Mouse (Mus musculus): Measurements from ENCODE around the gene Nemp1.

Gene Nemp1

DNA sequence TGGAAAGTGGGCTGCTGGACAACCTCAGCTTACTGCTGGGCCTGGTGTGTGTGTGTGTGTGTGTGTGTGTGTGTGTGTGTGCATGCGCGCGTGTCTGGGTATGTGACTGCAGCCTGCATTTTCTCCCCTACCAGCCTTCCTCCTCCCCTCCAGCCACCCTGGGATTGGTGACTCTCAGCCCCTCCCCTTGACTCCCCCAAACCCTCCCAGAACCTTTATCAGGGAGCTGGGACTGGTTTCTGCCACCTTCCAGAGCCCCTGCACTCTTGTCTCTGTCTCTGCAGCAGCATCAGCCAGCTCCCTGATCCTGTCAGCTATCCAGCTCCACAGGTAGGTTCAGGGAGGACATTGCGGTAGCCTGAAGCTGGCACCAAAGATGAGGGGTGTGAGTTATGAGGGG, 58.4 kb downstream of the Nemp1 start:
- no peak for DNase-seq (ENCODE audit: low spot score in 2 of 2)

DNA sequence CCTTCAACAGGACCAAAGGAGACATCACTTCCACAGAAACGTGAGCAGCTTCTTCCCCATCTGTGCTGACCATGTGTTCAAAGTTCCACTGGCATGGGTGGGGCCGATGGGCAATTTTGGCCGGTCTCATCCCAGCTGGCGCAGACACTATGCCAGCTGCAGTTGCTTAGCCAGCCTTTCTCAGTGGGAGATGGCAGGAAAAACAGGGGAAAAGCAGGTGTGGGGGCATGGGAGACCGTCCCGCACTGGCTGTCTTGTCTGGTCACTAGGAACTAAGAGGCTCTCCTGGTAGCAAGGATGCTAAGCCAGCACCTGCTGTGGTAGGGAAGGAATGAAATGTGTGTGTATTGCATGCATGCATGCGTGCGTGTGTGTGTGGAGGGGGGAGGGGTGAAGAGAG, 61.7 kb downstream of the Nemp1 start:
- DNase-seq (ENCODE audit: low spot score in 2 of 2), result no peak

DNA sequence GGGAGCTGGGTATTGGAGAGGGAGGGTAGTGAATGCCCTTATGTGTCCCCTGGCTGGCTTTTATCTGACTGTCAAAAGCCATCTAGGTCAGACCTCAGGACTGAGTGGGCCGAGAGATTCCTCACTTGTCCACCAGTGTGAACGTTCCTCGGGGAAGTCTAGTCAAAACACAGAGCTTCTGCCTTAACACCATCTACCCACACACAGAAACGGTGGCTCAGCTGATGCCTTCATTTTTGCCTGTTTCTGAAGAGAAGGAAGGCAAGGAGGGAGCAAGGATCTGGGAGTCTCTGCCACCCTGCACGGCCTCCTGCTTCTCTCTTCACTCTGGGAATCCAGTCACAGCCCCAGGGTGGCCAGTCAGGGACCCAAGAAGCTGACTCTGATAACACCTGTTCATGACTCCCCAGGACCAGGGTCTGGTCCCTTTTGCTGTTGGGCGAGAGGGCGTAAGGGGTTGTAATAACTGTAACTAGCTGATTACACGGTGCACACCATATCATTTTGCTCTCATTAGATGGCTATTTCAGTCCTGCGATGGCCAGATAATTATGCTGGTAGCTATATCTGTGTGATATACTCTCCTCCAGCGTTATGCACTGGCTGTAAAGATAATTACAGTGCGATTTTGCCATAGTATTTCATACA, 63.7 kb downstream of the Nemp1 start:
- DNase-seq (ENCODE audit: low spot score in 2 of 2), result no peak

DNA sequence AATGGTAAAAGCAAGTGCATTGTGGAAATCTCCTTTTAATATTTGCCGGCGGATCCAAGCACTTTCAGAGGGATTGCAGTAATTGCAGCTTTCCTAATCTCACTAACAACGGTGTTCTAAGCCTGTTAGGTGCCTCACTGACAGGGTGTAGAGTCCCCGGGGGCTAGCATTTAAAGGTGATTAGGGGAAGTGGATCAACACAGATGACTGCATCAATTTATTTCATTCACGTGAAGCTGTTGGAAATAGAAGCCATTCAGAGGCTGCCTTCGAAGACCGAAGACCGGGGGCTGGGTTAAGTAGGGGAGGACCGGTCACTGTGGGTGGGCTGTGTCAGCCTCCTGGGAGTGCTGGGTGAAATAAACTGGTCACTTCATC, 64.2 kb downstream of the Nemp1 start:
- DNase-seq (ENCODE audit: low spot score in 2 of 2), result no peak

DNA sequence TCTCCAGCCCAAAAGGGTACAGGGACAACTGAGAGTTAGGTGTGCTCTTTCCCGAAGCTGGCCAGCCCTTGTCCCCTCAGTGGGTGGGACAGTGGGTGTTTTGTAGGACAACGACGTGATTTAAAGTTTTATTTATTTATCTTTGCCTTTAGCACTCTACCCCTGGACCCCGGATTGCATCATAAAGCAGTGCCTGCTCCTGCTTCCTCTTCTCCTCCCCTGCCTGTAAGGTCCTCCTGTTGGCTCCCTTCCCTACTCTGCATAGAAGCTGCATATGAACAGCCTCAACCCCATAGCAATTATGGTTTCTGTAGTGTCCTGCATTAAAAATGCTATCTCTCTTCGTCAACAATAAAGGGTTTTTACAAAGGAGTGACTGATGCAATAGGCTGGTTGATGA, 64.7 kb downstream of the Nemp1 start:
- DNase-seq (ENCODE audit: low spot score in 2 of 2), result no peak

DNA sequence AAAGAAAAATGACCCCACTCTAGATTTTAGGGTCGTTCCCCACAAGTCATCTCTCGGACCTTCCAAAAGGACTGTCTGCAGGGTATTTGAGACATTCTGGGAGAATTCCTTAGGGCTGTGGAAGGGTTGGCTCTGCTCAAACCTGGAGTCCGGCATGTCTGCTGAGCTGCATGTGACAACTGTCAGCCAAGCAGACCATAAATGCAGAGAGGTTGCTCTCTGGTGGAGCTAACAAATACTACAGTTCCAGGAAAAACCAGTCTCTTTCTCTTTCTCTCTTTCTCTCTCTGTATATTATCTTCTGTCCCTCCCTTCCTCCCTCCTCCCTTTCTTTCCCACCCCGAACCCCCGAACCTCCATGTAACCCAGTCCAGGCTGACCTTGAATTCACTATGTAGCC, 67.7 kb downstream of the Nemp1 start:
- DNase-seq (ENCODE audit: low spot score in 2 of 2), result no peak

DNA sequence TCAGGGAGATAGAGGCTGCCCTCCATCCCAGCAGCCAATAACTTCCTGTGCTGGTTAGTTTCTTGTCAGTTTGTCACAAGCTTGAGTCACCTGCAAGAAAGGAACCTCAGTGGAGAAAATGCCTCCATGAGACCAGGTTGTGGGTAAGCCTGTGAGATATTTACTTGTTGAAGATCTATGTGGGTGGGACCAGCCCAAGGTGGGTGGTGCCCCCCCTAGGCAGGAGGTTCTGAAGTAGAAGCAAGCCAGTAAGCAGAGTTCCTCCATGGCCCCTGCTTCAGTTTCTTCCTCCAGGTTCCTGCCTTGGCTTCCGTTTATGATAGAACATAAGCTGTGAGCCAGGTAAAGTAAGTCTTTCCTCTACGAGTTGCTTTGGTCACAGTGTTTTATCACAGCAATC, 69.6 kb downstream of the Nemp1 start:
- DNase-seq (ENCODE audit: low spot score in 2 of 2), result no peak

DNA sequence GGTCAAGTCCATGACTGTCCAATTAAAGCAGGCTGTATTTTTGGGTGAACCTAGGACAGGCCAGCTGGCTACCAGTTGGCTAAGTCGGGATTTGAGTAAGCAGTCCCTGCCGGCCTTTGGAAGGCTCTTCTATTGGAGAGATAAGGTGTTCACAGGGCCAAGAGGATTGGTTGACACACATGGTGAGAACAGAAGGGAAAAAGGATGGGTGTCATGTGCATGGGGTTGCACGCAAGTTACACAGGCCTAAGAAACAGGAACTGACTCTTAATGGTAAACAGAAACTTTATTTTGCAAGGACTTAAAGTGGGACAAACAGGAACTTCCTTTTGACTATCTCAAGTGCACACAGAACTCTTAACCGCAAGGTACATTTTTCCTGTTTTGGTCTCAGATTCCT, 70.2 kb downstream of the Nemp1 start:
- DNase-seq (ENCODE audit: low spot score in 2 of 2), result no peak

DNA sequence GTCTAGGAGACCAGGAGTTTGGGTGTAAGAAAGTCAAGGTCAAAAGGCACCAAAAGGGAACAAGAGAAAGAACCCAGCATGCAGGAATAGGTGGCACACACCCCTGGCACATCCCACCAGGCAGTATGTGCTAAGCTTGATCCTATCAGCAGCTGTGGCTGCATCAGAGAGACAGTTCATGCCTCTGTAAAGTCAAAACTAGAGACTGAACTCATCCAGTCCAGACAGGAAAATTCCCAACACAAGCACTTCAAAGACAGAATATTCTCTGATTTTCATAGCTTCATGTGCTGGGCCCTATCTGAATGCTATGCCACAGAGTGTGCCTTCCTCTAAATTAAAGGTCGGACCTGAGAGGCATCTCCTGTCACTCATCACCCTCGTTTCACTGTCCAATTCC, 70.9 kb downstream of the Nemp1 start:
- DNase-seq (ENCODE audit: low spot score in 2 of 2), result no peak

DNA sequence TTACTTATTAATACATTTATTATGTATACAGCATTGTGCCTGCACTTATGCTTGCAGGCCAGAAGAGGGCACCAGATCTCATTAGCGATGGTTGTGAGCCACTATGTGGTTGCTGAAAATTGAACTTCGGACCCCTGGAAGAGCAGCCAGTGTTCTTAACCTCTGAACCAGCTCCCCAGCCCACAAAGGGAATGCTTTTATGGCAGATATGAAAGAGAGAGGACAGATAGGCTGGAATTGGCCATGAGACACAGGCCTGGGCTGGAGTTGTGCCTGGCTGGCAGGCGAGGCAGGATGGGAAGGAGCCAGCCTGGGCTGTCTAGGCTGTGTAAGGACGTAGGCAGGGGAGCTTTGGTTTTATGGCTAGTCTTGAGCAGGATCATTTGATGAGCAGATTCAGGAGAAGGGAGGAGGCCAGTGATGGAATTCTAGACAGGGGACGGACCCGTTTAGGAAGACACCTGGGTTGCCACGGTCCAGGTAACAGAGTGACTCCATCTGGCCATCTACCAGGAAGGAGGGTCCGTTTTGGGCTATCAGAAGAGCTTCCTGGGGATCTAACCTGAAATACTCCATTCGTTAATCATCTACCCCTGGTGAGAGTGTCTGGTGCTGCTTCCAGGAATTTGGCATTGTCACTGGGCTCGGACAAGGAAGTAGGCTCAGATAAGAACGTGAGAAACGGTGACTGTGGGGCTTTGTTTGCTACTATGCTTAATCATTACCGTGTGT, 71.6 kb downstream of the Nemp1 start:
- peak in 1 of 2 experiments; percentile 25 for DNase-seq (ENCODE audit: low spot score in 2 of 2)

DNA sequence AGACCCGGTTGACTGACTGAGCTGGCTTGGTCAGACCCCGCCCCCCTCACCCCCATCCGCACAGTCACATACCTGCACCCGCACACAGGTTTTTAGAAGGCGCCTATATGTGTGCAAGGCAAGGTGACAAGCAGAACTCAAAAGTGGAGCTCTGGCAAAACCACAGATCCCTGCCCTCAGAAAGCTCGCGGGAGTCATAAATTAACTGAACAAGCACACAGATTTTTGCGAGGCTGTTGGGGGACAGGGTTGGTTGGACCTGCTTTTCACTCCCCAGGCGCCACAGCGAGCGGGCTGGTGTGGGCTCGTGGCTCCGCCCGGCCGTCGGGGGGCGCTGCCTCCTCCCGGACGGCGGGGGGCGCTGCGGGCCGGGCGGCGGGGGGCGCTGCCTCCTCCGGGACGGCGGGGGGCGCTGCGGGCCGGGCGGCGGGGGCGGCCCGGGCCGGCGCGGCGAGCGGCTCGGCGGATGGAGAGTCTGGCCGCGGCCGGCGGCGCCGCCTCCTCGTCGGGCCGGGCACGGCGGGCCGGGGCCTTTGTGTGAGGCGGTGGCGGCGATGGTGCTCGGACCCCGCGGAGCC, 72.5 kb downstream of the Nemp1 start, which contains the start of gene Zbtb39:
Gene Zbtb39, plus strand, starts transcription at position 456 of the 578 bp plus-strand sequence.
- DNase-seq (ENCODE audit: low spot score in 2 of 2), result peak; percentile 73 to 75

DNA sequence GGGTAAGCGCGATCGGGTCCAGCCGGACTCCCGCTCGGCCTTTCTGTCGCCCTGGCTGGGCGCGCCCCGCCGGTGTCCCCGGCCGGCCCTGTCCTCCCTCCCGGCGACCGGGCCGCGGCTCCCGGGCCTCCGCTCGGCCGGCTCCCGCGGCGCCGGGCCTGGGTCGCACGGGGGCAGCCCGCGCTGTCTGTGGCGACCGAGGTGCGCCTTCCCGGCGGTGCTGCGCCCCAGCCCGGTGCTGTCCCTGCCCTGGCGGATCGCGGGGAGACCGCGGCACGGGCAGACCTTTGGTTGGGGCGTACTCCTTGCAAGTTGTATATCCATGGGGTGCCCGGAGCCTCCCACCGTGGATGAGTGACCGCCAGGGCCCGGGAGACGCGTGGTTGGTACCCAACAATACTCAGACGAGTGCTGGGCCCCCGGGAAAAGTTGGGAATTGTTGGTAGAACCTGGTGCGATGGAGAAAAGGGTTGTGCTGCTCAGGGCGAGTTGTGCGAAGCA, 73.0 kb downstream of the Nemp1 start:
- no peak for DNase-seq (ENCODE audit: low spot score in 2 of 2)

DNA sequence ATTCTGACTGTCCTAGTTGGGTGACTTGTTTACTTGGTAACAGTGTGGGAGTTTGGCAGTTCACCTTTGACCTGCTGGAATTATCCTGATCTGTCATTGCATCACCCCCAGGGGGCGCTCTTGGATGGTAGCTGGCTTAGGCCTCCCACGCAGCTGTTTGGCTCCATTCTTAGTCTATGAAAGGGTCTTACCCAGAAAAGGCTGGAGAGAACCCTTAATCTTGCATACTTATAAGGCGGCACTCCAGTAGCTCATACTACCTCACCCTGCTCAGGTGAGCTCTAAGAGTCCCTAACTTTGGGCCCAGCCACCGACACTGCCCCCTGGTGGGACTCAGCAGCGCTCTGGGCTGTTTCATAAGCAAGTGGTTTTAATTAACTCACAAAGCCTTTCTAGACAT, 78.0 kb downstream of the Nemp1 start:
- peak; percentile 29 to 31 for DNase-seq (ENCODE audit: low spot score in 2 of 2)

DNA sequence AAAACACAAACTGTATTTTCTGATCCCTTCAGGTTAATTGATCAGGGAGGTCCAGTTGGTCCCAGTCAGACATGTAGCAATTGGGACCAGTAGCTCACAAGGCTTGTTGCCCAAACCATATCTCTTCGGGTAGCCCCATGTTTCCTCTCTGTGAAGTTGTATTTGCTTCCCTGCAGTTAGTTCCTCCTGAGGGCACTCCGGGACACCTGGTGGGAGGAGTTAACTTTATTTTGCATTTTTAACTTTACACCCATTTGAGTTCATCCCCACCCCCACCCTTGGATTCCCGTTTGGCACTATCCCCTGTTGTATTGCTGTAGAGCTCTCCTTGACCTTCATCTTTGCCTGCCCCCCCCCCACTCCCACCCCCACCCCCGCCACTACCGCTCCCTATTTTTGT, 79.2 kb downstream of the Nemp1 start:
- no peak for DNase-seq (ENCODE audit: low spot score in 2 of 2)

DNA sequence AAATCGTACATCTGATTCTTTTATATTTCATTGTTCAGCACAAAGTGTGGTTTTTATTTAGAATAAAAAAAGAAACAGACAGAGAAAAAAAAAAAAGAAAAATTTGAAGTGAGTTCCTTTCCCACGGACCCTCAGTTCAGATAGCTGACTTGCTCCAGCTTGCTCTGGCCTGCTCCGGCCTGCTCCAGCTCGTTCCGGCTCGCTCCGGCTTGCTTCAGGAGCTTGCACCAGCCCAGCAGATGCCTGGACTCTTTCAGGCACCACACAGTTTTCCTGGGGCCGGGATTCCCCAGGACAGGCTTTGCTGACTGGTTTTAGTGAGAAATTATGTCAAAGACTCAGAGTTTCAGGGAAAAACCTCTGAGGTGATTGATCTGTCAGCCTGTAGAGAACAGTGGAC, 80.6 kb downstream of the Nemp1 start:
- no peak for DNase-seq (ENCODE audit: low spot score in 2 of 2)

DNA sequence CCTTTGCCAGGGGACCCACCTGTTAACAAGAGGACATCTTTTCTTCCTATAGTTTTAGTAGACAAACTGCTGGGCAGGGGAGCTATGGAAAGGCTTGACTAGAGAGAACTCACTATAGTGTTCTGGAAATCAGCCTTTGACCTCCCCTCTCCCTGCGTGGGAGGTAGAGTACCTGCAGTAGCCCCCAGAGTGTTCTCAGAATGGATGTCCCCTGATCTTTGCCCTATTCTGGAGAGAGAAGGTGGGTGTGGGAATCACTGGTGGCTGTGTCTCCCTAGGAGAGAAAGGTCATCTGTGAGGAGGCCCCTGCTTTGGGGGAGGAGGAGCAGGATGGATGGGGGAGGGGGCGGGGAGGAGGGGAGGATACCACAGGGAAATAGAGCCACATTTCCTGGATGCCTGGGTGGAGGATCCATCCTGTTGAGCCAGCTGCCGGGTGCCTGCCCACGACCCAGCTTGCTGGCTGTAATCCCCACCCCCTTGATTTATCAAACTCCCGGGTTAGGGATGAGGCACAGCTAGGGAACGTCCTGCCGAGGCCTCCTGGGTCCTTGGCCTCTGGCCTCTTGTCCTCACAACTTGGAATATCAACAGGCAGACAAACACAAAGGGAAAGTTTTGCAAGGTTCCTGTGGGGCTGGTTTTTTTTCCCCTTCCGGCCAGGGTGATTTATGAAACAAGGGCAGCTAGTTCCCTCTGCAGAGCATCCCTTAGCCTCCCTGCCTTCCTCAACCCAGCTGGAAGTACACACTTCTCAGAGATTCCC, 82.3 kb downstream of the Nemp1 start:
- peak; percentile 67 to 78 for DNase-seq (ENCODE audit: low spot score in 2 of 2)

DNA sequence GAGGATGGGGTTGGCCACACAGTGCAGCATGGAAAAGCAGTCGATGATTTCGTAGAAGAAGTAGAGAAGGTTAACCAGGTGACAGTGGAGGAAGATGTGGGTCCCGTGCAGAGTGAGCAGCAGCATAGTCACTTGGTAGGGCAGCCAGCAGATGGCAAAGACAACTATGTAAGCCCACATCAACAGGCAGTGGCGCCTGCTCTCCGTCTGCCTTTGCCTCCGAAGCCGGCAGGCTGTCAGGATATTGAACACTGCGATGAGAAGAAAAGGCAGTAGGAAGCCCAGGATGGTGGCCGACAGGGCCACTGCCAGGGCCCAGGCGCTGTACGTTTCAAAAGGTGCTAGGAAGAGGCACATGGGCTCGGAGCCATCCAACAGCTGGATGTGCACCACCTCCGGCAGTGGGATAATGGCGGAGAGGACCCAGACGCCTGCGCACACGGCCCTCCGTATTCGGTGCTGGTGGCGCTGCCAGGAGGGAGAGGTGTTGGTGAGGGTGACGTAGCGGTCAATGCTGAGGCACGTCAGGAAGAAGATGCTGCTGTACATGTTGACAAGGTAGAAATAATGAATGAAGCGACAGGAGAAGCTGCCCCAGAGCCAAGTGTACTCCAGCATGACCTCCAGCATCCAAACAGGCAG, 83.6 kb downstream of the Nemp1 start:
- peak in 1 of 2 experiments; percentile 30 for DNase-seq (ENCODE audit: low spot score in 2 of 2)

Data from heart, adult 9 months (tissue).